Mouse (Mus musculus) kidney, postnatal 14 days (tissue): ENCODE data around the gene Wdfy3.
A peak's percentile ranks its signal among the peaks of the same experiment; 100 is the strongest.

Experiments
- DNase-seq: peaks from one replicate; pipeline ENCODE4 v3.0.0; 2022; ENCODE audit warnings: mixed read lengths

Wdfy3 gene

GRCm38 (mm10) chr5:102054511-102055093, 15.1 kb downstream of the Wdfy3 start:
- peak; percentile 80 for DNase-seq

DNA sequence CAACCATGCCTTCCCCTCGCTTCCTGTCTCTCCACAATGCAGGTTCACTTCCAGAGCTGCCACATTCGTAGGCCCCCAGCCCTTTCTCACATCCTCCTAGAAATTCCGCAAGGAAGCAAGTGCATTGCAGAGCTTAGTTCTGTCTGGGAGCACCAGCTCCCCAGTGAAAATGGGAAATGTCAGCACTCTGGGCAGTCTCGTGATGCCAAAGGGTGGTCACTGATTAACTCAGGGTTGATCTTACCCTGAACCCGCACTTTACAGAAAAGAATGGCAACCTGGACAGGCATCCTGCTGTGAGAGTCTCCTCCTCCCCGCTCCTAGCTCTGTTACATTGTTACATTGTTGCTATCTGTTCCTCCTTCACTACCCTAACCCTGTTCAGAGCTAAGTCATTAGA, 16.8 kb downstream of the Wdfy3 start:
- peak; percentile 87 for DNase-seq

GRCm38 (mm10) chr5:102052465-102052864, 17.3 kb downstream of the Wdfy3 start:
- no peak for DNase-seq

DNA sequence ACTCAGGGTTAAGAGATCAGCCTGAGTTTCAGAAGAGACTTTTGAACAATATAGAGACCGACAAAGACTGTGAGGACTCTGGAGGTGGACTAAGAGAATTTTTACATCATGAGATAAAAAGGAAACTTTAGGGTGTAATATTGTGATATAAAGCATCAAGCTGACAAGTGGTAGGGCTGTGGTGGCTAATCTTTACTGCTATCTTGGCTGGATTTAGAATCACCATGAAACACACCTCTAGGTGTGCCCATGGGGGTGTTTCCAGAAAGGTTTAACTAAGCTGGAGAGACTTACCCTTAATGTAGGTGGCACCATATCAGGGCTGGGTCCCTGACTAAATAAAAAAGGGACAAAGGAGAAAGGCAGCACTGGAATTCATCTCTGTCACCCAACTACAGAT, 19.0 kb downstream of the Wdfy3 start:
- DNase-seq = no peak

DNA sequence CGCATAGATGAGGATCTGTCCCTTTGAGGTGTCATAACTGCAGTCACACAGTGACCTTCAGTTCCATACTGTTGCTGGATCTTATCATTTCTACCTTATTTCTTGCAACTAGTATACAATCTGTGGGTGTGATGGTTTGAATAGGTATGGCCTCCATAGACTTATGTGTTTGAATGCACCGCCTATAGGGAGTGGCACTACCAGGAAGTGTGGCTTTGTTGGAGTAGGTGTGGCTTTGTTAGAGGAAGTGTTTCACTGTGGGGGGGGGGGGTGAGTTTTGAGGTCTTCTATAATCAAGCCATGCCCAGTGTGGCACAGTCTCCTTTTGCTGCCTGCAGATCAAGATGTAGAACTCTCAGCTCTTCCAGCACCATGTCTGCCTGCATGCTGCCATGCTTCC, 21.3 kb downstream of the Wdfy3 start:
- DNase-seq = no peak

DNA sequence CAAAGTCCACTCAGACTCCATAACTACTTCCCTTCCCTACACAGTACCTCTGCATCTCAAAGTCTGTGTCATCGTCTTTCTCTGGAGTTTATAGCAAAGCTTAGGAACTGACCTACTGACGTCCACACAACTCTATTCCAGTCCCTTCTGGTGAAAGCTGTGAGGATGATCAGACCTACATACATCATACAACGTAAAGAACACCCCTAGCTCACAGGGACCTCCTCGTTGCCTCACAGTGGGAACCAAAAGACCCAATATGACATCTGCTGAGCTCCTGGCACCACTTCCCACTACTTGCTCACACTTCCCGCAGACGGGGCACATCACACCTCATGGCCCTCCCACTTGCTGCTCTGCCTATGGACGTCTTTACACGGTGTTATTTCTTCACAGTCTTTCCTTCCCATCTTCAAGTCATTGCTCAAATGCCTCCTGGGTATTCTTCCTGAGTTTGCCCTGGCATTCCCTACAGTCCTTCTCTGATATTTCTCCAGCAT, 23.1 kb downstream of the Wdfy3 start:
- DNase-seq = no peak

- DNase-seq = peak; percentile 42
Observed at GRCm38 (mm10) chr5:102045636-102046616, 23.8 kb downstream of the Wdfy3 start.

DNA sequence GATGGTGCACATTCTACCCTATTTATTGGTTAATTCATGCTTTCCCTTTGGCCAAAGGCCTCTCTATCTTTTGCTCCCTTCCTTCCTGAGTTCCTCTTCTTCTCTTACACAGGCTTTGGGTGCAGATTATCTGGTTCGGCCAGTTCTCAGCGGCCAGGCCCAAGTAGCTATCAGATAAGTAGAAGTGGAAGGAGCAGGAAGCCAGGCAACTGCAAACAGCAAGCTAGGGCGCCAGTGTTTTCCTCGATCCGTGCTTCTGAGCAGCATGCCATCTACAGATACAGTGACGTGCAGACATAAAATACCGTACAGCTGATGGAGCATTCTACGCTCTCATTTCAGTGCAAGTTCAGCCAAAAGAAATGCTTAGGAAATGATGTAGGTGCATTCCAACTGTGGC, 24.5 kb downstream of the Wdfy3 start:
- DNase-seq = no peak

- DNase-seq = no peak
Observed at GRCm38 (mm10) chr5:102033281-102033680, 36.4 kb downstream of the Wdfy3 start.

- no peak for DNase-seq
Observed at GRCm38 (mm10) chr5:102032594-102033240, 37.0 kb downstream of the Wdfy3 start.

DNA sequence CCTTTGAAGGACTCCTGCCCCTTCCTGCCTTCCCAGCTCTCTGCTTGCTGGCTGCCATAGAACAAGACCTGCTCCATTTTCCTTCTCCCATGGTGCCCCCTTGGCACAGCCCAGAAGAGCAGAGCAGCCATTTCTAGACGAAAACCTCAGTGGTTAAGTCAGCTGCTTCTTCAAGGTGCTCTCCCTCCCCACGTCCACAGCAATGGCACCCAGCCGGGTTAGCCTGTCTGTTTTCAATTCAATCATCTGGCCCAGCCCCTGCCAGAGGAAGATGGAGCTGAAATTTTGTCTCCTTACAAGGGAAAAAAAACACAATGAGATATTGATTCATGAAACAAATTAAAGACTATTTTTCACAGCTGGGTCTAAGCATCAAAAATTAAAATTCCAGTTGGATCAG, 37.5 kb downstream of the Wdfy3 start:
- DNase-seq = no peak

DNA sequence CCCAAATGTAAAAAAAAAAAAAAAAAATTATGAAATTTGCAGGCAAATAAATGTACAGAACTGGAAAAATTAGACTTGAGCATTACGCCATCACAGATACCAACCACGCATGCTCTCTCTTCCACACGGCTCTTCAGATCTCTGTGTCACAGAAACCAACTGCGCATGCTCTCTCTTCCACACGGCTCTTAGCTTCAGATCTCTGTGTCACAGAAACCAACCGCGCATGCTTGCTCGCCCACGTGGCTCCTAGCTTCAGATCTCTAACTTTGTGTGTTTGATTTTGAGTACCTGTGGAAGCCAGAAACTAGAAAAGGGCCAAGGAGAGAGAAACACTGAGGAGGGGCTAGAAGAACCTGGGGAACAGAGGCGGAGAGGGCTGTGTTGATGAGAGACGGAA, 46.3 kb downstream of the Wdfy3 start:
- DNase-seq = no peak

- peak; percentile 64 for DNase-seq
Observed at GRCm38 (mm10) chr5:102022018-102022898, 47.5 kb downstream of the Wdfy3 start.

GRCm38 (mm10) chr5:102014235-102014634, 55.5 kb downstream of the Wdfy3 start:
- no peak for DNase-seq

GRCm38 (mm10) chr5:102013781-102014180, 55.9 kb downstream of the Wdfy3 start:
- no peak for DNase-seq

DNA sequence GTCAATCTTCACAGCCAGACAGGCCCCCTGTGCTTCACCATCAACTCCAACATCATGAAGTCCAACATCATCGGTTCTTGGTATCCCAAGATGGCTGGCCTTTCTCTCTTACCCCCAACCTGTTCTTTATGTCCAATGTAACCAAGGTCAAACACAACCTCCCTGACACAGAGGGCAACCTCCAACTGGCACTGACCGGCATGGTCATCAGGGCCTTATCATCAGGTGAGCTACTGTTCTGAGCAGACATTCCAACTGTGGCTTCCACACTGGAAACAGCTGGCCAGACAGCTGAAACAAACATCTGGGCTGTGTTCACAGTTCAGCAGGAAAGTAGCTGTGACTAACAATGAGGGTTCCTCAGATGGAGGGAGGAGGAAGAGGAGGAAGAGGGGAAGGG, 58.8 kb downstream of the Wdfy3 start:
- no peak for DNase-seq

DNA sequence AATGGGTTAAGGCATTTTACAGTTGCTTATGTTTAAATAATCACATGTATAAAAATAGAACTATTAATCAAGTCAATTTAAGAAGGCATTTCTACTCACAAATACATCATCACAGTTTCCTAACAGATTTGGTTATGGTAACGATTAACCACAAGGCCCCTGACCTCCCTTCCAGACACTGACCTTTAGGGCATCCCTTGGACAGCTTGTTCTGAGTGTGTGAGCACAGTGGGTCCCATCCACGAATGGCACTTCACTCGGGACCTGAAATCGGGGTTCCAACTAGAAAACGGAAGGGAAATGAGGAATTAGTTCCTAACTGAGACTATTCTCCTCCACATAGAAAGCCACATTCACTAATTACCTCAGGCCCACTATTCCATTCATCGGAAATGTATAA, 60.1 kb downstream of the Wdfy3 start:
- no peak for DNase-seq

DNA sequence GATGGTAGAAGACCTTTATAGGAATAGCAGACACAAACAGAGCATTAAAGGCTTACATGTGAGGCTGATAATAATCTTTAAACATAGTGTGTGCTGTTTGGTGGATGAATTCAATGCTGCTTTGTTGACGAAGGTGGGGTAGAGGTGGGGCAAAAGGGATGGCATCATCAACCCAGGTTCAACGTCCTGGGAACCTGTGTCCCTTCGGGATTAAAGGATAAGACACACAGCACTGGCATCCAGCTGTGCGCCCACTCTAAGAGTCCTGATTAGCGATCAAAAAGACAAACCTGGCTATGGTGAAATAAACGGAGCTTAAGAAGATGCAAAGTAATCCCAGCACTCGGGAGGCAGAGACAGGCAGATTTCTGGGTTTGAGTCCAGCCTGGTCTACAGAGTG, 61.0 kb downstream of the Wdfy3 start:
- DNase-seq = no peak

- DNase-seq = no peak
Observed at GRCm38 (mm10) chr5:102006218-102006941, 63.3 kb downstream of the Wdfy3 start.

DNA sequence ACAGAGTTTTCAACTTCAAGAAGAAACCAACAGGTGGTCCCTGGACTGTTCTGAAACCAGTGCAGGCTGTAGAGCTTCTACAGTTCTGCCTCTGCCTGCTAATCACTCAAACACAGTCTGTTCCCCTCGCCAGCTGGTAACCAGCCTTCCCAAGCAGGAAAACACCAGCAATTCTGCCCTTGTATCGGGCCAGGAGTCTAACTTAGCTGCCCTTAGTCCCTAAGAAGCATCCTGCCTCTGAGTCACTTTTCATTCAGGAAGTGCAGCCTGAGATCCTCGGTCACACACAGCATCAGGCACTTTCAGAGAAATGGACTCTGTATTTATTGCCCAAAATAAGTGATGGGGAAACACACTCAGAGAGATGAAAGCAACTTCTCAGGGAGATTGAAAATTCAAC, 66.3 kb downstream of the Wdfy3 start:
- DNase-seq = no peak

DNA sequence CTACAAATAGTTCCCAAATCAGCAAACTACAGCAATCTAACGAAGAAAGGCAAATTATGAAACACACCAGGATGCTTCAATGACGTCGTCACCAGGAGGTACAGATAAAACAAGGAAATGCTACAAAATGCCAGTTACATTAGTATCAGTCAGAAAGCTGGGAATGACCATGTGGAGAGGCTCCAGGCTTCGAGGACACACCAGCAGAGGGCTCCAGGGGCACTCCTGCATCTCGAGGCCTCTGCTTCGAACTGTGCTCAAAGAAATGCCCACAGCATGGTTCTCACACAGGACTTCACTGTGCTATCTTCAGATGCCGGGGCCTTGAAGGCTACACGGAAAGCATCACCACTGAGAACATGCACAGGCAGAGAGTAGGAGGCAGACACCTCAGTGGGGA, 68.7 kb downstream of the Wdfy3 start:
- no peak for DNase-seq

DNA sequence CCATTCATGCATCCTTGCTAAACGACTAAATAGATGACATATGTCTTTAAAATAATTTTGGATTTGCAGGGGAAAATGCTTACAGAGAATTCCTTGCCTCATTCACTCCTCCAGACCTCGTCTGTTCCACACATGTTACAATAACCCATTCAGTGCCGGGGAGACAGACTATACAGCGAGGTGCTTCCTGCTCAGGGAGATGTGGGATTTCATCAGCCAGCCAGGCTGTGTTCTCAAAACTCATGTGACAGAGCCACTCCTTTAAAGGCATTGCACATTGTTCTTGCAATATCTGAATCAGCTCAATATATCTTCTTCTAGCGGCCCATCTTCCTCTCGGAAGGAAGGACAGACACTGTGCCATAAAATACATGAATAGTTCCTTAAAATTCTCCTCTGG, 70.8 kb downstream of the Wdfy3 start:
- no peak for DNase-seq
